Mouse (Mus musculus) WW6 (cell line): ENCODE measurements around the gene Tusc2.

ENCODE experiments used
- DNase-seq: peaks from one replicate; pipeline ENCODE4 v3.0.0-alpha.2; 2013; ENCODE audit warnings: low read depth, low spot score

Gene Tusc2

DNA sequence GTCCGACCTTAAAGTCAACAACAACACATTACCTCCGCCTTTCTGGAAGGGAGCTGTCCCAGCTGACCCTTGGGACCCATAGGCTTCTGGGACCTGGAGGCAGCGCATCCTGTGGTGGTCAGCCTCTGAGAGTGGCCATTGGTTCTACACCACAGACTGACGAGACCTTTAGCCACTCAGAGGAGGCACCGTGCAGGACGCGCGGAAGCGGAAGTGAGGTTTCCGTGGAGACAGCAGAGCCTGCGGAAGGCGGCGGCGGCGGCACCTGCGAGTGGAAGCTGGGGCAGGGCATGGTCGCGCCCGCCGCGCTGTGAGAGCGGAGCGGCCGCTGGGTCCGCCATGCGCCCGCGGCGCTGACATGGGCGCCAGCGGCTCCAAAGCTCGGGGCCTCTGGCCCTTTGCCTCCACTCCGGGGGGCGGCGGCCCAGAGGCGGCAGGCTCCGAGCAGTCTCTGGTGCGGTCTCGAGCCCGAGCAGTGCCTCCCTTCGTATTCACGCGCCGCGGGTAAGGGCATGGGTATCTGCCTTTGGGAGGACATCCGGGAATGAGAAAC lies at the start of gene Tusc2:
Gene Tusc2 (plus strand): TSS at position 227 of the 553 bp plus-strand sequence.
- peak; percentile 77 for DNase-seq

DNA sequence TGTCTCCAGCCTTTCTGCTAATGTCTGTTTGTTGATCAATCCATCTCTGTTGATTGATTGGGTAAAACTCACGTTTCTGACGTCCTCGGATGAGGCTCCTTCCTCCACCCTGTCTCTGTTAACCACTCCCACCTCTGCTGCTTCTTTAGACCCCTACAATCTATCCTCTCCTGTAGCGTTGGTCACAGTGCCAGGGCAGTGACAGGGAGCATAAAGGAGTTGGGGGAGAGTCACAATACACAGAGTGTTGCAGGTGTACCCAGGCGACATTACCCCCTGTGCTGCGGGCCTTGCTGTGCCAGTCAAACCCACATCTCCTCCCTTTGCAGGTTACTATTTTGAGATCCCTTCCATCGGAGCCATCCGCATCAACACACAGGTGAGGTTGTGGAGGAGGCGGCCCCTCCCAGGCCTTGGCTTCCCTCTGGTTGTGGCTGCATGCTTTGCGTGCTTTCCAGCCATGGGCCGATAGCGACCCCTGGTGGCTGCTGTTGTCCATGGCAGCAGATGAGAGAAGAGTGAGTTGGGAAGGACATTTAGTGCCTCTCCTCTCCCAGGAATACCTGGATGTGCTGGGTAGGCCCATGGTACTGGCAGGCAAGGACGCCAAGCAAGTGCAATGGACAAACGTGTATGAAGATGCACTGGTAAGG lies 48.6 kb upstream of the Tusc2 start:
- peak; percentile 48 for DNase-seq

DNA sequence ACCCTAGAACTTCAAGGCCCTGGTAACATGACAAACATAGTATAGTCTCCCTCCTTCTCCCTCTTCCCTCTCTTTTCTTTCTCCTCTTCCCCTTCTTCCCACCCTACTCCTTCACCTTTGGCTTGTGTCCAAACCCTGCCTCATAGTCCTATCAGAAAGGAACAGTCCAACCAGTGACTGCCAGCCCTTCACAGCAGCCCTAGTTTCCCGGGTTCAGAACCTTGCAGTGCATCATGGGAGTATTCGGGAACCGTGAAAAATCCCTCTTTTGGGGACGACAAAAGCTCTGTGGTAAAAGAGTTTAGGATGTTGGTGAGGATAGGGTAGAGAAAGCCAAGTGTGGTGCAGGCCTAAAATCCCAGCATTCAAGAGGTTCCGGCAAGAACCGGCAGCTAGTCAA lies 42.7 kb upstream of the Tusc2 start:
- no peak for DNase-seq

DNA sequence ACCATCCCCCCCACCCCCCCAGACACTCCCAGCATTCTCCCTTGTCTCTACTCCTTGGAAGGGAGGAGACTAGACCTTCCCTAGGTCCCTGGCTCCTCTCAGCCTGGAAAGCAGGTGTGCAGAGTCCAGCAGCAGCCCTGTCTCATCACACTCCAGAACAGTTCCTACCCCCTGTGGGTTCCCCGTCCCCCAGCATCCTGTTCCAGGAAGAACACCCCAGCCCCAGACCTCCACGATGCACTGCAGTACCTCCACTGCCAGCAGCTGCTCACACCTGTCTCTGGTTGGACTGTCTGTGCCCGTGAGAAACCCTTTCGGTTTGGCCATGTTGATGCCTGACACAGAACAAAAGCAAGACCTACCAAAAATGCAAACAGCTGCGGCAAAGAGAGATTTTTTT lies 41.9 kb upstream of the Tusc2 start:
- no peak for DNase-seq

DNA sequence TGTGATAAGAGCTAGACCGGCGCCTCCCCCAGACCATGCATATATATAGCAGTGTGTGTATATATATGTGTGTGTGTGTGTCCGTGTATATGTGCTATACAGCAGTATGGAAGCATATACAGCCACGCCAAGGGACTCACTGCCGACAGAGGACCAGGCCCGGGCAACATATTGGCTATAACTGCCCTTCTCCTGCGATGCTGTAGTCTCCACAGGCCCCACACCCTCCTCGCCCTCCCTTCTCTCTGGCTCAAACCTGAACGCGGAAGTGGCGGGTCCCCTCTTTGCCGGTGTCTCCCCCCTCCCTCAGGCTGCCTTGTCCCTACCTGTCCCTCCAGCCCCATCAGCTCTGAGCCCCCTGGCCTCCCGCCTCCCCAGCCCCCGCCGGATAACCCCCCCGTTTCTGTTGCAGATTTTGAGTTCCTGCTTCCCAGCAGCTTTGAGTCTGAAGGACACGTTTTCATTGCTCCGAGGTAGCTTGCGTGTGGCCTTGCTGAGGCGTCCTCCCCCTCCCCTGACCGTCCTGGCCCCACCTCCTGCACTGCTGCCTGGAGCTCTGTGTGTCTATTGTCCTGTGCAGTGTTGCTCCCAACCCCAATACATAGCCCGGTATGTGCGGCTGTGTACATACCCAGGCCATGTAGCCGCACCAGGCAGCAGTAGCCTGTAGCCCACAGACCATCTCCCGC lies 41.2 kb upstream of the Tusc2 start:
- DNase-seq, result no peak

DNA sequence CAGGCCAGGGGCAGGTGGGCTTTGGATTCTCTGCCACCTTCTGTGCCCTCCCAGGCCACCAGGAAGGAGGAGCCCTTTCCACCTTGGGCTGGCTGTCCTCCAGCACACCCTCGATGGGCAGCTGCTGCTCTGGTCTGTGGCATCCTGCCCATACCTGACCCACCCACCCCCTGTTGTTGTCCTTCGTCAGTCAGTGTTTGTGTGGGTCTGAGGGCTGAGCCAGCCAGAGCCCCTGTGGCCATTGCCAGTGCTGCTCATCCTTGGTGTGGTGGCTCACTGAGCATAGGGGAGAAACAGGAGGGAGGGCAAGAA lies 40.7 kb upstream of the Tusc2 start:
- DNase-seq, result no peak

DNA sequence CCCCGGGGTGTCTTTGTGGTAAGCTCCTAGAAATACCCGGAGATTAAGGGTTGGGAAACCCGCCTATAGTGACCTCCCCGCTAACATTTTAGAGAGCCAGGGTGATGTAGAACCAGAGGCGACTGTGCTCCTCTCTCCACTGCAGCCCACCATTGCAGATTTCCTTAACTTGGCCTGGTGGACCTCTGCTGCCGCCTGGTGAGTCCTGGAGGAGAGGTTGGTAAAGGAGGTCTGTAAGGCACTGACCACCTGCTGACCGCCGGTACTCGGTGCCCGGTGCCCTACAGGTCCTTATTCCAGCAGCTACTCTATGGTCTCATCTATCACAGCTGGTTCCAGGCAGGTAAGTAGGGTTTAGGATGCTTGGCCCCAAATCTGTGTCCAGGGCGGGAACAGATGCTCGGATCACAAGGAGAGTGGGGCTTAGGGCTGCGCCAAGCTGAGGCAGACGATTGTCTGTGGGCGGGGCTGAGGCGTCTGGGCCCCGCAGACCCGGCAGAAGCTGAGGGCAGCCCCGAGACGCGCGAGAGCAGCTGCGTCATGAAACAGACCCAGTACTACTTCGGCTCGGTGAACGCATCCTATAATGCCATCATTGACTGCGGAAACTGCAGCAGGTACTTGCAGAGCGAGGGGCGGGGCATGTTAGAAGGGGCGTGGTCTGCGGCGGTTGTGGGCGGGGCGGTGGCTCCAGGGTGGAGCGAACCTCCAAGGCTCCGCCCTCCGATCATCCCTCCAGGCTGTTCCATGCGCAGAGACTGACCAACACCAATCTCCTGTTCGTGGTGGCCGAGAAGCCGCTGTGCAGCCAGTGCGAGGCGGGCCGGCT lies 36.6 kb upstream of the Tusc2 start:
- peak; percentile 58 for DNase-seq

DNA sequence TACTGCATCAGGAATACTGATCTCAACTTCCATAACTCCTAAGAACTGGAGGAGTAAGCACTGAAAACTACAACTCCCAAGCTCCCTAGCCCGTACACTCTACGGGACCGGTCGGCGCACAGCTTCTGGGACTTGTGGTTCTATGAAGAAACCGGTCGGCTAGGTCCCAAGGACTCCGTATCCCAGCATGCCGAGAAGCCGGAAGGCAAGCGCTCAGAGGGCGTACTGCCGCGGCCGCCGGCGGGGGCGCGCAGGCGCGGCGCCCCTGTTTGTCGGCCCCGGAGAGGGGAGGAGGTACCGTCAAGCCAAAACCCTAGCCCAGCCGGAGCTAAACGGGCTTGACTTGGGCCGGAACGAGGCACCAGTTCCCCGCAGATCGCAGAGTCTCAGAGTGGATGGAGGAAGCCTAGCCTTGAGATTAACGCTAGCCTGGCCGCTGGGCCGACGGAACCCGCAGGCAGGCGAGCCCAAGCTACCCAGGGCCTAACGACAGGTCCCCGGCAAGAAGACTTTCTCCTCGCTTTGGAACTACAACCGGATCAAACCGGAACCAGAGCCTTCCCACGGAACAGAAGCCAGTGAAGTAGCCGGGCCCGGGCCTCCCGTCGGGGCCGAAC lies 29.2 kb upstream of the Tusc2 start, which contains the start of gene Tmem115:
Gene Tmem115 (plus strand): TSS at position 155 of the 617 bp plus-strand sequence.
- peak; percentile 93 for DNase-seq

DNA sequence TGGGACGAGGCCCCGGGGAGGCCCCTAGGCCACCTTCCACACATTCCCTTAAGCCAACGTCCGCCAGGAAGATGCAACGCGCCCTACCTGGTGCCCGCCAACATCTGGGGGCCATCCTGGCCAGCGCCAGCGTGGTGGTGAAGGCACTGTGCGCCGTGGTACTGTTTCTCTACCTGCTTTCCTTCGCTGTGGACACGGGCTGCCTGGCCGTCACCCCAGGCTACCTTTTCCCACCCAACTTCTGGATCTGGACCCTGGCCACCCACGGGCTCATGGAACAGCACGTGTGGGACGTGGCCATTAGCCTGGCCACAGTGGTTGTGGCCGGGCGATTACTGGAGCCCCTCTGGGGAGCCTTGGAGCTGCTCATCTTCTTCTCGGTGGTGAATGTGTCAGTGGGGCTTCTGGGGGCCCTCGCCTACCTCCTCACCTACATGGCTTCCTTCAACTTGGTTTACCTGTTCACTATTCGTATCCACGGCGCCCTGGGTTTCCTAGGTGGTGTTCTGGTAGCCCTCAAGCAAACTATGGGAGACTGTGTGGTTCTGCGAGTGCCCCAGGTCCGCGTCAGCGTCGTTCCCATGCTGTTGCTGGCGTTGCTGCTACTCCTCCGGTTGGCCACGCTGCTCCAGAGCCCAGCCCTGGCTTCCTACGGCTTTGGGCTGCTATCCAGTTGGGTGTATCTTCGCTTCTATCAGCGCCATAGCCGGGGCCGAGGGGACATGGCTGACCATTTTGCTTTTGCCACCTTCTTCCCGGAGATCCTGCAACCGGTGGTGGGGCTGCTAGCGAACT lies 28.4 kb upstream of the Tusc2 start:
- DNase-seq, result no peak

DNA sequence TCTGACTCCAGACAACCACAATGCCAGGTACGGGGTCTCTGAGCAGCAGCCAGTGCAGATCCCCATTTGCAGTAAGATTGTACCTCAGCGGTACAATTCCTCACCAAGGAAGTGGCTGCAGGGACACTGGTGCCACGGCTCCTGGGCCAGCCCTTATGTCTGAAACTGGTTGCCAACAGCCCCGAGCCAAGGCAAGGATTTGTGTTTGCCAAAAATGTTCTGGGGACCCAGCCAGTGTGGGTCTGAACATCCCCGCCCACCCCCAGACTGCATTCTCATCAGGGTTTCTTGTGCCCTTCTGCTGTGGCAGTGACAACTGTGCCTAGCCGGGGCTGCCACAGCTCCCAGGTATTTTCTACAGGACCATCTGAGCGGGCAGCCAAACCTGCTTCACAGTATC lies 24.8 kb upstream of the Tusc2 start:
- DNase-seq, result no peak

DNA sequence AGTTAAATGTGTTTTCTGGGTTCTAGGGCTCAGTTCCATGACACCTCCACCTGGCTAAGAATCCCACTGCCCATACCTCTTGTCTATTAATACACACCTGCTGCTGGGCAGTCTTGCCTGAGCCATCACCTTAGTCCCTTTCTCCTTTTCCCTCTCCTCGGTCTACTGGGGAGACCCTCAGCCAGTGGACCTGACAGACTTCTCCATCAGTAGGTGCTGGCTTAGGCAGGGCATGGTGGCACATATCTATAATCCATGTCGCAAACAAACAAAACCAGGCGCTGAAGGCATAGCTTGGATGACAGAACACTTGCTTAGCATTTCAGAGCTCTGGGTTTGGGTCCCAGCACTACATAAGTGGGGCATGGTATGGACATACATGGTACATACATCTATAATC lies 24.3 kb upstream of the Tusc2 start:
- no peak for DNase-seq

DNA sequence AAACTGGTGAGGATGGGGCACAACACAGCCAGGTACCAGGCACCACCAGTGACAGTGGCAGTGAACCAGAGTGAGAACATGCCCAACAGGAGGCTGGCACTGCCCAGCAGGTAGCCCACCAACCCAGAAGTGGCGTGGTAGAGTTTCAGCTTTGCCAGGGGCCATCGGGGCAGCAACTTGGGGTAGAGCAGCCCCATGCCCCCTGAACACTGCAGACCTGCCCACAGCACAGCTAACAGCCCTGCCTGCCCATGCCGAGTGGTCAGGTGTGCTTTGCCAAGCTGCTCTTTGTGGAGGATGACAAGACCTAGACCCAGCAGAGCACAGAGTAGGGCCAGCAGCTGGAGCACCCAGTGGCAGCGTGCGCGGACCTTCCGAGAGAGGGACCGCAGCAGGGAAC lies 23.1 kb upstream of the Tusc2 start:
- DNase-seq, result no peak

DNA sequence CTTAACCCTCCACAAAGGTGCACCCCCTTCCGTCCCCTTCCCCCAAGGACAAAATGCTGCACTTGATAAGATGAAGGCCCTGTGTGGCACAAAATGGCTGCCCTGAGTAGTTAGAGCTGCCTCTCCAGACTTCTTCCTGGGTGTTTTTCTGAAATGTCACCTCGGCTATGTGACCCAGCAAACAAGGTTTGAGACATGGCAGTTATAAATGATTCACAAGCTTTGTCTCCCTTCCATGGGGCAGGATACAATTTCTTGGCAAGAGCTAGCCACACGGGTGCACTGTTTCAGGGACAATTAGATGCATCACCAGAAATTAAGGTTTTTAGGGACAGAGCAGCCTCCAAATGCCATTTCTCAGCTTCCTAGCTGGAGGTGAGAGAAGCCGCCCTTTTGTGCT lies 22.6 kb upstream of the Tusc2 start:
- DNase-seq, result no peak

DNA sequence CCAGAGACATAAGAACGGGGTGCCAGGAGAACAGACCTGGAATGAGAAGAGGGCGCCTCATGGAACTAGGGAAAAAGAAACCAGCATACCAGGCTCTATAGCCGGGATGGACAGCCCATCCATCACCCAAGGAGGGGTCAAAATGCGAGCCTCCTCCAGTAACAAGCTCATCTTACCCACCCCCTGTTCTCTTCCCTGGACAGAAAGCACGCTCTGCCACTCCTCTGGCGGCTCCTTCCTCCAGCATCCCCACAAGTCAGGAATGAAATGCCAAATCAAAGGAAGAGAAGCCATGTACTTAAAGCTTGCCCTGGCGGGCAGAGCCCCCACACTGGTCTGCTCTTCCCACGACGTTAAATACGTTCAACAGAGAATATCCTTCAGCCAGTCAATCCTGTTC lies 22.1 kb upstream of the Tusc2 start:
- no peak for DNase-seq

DNA sequence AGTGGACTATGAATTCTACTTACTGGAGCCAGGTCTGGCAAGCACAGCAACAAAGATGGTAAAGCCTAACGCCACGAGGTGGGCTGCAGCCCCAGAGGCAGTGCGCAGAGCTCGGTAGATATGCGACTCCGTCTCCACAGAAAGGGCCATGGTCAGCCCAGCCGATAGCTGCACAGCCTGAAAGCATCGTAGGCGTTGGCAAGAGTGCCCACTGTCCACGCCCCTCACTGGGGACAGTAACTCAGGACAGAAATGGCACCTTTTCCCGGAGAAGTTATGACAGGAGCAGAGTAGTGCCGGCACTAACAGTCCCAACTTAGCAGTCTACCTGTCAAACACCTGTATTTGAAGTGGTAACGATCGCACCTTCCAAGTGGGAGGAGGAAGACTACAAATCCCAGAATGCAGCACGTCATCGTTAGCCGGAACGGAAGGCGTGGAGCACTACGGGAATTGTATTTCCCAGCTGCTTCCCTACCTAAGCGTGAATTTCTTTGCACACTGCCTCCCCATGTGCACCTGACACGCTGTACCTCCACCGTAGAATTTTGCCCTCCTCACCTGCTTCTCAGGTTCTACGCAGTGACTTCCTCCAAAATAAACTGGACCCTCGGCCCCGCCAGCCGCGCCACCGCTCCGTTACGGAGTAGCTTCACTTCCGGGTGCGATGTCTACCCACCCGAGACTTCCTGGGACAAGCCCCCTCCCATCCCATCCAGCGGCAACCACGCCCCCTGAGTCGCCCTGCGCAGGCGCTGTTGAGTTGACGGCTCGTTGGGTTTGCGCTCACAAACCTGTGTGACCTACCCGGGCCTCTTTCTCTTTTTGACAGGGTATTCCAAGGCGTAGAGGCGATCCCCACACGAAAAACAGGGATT lies 21.3 kb upstream of the Tusc2 start, which contains the start of the genes Cyb561d2 and Nprl2:
Gene Cyb561d2 (minus strand): TSS at position 720 of the 878 bp plus-strand sequence.
Gene Nprl2 (plus strand): TSS at position 753 of the 878 bp plus-strand sequence.
- DNase-seq, result peak; percentile 86

DNA sequence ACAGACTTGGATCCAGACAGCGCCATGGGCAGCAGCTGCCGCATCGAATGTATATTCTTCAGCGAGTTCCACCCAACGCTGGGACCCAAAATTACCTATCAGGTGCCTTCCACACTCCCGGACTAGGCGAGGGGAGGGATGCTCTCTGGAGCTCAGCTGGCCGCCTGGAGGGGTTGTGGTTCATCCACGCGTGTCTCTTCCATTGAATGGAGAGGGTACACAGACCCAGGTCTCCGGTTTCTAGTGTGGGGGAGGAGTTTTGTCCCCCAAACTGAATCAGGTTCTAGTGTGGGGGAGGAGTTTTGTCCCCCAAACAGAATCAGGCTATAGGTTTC lies 20.7 kb upstream of the Tusc2 start:
- DNase-seq, result no peak

DNA sequence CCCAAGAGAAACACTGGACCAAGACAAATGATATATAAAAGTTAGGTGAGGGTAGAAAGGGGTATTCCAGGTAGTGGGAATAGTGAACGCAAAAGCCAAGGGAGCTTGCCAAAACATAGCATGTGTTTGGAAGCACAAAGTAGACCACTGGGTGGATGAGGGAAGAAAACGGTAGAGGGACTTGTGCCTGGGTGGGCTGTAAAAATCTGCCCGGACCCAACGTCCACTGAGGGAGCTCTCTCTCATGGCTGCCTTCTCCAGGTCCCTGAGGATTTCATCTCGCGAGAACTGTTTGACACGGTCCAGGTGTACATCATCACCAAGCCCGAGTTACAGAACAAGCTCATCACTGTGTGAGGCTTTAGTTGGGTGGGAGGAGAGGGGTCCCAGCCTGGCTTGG lies 20.3 kb upstream of the Tusc2 start:
- no peak for DNase-seq

DNA sequence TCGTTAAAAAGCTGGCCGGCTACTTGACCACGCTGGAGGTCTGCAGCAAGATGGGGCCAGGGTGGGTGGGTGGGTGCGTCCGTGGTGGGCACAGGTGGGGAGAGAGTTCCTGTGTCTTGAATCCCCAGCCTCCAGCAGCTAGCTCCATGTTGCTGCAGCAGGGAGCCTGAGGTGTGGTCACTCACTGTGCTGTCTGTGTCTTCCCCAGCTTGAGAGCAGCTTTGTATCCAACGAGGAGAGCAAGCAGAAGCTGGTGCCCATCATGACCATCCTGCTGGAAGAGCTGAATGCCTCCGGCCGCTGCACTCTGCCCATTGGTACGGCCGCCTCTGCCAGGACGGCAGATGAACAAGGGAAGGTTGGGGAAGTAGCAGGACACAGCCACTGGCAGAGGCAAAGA lies 19.8 kb upstream of the Tusc2 start:
- no peak for DNase-seq

DNA sequence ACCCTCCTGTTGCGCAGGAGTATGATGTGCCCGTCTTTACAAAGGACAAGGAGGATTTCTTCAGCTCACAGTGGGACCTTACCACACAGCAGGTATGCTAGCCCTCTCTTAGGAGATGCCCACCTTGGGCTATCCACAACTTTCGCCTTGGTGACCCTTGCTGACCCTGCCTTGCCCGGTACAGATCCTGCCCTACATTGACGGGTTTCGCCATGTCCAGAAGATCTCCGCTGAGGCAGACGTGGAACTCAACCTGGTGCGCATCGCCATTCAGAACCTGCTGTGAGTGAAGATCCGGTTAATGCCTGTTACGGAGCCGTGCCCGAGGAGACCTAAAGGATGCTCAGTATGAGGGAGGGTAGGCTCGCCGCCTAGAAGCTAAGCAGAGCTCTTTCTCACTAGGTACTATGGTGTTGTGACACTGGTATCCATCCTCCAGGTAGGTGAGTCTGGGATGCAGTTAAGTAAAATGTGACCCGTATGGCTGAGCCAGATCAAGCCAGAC lies 18.8 kb upstream of the Tusc2 start:
- no peak for DNase-seq

DNA sequence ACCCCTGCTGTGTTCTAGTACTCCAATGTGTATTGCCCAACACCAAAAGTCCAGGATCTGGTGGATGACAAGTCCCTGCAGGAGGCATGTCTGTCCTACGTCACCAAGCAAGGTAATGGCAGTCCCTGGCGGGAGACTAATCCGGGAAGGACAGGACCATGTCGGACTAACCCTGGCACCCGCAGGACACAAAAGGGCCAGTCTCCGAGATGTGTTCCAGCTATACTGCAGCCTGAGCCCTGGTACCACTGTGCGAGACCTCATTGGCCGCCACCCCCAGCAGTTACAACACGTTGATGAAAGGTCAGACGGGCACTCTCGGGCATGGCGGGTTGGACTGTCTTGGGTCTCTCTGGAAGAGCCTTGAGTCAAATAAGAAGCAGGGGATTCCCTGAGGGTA lies 18.3 kb upstream of the Tusc2 start:
- DNase-seq, result no peak
